Mouse (Mus musculus): ENCODE measurements around the gene Chst3.
"Not testable (repeated sequence)": the region's sequence is repeated elsewhere in the genome, so short reads cannot be mapped to it uniquely, and the experiment has no call there.

Gene Chst3

DNA sequence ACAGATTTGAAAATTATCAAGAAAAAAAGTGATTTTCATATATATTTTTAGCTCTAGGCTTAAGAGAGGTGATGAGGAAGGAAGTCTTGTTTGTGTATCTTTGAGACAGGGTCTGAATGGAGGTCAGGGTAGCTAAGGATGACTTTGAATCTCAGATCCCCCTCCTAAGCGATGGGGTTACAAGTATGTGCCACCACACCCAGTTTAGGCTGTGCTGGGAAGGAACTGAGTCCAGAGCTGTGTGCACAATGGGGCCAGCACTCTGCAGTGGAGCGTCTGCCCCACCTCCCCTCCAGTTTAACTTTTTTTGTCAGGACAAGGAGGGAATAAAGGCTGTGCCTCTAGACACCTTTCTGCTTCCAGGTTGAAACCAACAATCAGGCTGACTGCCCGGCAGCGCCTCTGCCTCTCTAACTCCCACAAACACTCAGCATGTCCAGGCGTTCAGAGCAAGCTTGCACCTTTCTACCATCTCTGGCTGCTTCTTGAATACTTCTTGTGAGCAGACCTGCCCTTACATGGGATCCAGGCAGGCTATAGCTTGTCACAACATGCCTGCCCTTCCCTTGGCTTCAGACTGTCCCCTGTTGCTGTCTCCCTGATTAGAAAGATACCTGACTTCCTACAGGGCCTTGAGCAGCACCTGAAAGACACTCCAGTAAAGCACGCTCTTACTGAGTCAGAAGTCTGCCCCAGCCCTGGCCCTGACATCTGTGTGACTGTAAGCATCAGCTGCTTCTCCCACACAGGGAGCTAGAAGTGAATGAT, 11.4 kb upstream of the Chst3 start:
- no peak for DNase-seq

DNA sequence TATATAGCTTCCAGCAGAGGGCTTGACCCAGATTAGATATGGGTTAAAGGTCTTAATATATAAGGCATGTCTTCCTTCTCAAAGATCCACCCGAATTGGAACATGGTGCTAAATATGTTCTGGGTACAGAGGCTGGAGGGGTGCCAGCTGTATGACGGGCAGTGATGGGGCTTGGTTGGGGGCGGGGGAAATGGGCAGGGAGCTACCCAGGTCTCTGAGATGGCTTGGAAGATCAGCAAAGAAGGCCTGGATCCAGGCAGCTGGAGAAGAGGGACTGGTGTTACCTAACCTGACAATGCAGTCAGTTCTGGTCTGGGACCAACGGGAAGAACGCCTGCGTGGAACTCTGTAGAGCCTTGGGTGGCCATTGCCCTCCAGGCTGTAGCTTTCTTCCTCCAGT, 10.1 kb upstream of the Chst3 start:
- no peak for DNase-seq

DNA sequence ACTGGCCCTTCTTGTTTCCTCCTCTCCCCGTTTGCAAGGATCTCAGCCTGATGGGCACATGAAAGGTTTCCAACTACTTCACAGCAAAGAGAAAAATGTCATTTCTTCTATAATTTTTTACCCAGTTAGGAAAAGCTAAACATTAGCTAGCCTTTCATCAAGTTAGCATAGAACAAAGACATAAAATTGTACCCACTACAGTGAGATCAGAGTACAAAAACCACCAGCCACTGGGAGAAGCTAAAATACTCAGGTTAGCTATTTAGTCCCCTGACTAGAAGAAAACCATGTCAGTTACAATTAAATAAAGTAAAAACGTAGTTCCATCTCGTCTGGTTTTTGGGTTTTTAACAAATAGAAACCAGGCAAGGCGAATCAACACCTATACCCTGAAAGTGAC, 8.6 kb upstream of the Chst3 start:
- DNase-seq: no peak

DNA sequence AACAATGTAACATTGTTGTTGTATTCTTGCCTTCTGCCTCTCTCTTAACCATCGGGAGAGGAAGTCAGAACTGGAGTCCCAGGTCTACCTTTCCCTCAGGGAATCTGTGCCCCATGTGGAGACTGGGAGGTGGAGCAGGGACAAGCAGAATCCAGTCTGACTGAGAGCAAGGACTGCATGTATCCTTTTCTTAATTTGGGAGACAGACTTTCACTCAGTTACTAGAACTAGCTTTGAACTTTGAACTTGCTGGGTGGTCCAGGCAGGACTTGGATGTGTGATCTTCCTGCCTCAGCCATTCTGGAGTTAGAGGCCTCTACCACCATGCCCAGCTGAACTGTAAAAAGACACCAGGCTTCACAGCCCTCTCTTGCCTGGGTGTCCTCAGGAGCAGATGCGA, 5.5 kb upstream of the Chst3 start:
- DNase-seq: no peak

DNA sequence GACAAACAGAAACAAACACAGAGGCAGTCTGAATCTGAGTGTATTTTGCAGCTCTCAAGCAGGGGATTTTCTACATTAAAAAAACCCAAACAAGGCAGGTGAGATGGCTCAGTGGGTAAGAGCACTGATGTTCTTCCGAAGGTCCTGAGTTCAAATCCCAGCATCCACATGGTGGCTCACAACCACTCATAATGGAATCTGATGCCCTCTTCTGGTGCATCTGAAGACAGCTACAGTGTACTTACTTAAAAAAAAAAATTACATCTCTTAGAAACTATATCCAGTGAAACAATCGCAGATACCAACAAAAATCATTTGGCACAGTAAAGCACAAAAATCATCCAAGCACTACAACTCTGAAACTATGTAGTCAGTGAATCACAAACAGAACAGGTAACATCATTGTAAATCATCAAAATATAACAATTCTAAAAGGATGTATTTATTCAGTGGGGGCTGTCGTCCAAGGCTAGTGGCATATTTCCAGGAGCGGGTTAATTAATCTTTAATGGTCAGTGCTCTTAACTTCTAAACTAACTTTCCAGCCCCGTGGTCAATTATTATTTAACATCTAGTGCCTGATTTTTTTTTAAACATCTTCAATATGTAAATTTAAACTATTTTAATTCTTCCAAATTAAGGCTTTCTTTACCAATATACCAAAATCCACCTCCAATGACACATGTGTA, 2.7 kb upstream of the Chst3 start:
- not testable (repeated sequence) for DNase-seq

DNA sequence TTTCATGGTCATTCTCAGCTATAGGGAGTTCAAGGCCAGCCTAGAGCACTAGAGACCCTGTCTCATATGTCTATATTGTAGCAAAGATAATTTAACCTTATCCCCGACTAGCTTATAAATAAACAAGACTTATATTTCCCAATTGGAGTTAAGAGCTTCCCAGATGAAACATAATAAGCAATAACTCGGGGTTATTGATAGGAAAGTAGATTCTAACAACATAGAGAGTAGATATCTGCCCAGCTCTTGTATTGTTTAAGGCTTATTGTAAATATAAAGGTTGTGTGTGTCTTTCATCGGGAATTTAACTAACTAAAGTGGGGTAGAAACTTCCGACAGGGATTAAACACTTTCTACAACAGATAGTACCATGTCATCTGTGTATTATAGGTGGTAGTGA, 1.5 kb upstream of the Chst3 start:
- DNase-seq: no peak

DNA sequence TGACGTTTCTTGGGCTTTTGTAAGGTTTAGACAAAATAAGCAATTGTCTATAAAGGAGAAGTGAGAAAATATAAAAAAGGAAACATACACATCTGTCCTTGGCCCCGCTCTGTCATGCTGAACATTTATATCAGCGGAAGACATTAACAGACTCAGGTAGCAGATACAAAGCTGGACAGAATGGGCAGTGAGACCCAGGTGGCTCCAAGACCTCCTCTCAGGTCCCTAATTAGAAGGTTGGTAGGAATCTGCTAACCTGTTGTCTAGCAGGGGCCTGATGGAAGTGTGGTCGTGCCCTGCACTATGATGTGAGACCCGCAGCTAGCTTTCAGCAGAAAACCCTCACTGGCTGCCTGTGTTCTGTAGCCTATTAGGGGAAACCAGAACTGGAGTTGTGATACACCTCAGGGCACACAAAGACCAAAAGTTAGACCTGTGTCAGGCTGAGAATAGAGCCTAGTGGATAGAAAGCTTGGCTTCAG, 1.0 kb upstream of the Chst3 start:
- DNase-seq: no peak

DNA sequence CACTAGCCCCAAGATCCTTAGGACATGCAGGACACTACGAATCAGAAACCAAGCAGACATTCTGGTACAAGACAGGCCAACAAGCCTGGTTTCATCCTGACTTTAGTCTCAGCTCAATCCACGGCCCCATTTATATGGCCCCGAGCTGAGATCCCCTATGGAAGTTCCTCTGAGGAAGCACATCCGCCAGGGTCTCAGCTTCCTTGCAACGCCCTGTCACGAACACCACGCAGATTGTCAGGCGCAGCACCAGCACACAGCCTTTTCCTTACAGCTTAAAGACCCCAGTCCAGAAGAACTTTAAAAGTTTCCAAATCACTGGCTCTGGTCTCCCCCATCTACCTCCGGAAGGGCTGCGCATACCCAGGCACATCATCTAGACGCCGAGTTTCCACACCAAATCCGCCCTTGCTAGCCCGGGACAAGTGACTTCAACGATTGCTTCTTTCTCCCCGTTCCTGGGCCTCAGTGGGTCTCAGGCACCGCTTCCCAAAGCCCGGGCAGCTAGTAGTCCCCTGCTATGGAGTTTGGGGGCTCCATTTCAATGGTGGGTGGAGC, 948 bp downstream of the Chst3 start:
- no peak for DNase-seq

DNA sequence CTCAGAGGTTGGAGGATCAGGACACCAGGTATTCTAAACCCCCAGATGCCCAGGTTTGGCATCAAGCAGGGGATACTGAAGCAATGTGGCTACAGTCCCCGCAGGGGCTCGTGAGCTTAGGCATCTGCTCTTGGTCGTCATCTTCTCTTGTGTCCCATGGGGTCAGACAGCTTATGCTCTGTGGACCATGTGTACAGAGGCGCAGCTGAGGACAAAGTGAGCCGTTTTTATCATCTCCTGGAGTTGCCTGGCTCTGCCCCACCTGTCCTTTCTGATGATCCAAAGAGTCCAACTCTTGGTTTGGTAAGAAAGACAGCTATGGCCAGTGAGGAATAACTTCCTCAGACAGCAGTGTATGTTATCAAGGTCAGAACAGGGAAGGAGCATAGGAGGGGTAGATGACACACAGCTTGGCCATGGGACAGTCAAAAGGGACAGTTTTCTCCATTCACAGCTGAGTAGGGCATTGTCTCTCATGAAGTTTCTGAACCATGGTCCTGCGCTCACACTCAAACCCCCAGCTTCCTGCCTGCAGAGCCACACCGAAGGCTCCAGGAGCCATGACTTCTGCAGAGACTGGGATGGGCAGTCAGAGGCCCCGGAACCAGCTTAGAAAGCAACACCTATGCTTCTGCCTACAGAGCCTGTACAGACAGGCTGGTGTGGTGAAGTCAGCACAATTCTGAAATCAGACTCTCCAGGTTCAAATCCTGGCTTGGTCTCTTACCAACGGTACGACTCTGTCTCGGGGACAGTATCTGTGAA, 2.5 kb downstream of the Chst3 start:
- no peak for DNase-seq

DNA sequence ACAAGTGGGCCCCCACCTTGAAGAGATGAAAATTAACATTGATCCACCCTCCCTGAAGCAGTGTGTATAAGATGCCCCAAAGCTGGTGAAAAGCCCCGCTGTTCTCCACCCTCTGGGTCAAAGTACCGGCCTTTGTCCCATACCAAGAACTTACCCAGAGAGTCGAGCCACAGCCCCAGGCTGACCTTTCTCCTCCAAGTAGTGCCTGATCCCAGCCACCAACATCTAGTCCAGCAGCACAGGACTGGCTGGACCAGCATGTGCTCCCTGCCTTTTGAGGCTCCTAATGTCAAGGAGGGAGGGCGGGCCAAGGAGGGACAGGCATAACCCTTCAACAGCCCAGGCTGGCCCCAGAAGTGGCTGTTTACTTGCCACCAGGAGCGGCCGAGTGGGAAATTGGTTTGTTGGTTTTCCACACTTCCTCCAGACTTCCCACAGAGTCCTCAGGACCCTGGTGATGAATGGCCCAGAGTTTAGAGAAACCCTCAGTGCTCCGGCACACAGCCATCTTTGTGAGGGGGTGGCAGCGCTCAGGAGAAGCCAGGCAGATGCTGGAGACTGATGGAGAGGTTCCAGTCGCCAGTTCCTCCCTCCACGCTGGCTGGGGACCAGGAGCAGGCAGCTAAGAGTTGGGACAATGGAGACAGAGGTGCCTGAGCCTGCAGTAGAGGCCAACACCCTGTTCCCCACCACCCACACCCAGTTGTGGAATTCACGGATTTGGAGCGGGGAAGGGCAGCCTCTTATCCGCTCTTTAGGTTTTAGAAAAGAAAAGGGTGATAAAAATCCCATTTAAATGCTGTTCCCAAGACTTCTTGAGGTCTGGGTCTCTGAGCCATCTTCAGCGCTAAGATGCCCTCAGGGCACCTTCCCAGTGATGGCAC, 3.7 kb downstream of the Chst3 start:
- DNase-seq: no peak

DNA sequence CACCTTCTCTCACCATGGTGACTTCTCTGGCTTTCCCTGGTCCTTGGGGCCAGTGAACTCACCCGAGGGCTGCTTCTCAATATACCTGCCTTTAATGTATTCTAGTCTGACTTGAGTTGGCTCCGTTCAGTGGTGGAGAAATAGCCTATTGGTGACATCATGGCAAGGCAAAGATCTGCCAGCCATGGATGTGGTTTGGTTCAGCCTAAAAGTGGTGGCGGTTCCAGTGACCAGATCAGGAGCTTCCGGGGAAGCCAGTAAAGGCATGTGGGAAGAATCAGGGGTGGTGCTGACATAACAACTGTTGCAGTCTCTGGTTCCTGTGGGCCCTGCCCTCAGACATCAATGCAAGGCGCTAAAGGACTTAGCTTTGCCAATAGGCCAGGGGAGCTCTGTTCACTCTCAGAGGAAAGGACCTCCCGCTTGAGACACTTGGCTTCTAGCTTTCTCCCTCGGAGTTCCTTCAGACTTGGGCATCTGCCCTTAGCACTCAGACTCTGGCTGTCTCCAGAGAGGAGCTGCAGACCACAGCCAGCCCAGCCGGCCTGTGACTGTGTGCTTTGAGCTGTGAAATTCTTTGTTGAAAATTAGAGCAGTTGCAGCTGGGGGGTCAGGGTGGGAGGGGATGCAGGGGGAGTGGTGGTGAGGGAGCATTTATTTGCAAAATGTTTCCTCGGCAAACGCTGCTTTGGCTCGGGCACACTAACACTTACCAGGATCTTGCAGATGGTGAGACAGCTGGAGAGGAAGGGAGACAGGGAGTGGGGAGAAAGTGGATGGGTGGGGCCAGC, 6.3 kb downstream of the Chst3 start:
- no peak for DNase-seq

DNA sequence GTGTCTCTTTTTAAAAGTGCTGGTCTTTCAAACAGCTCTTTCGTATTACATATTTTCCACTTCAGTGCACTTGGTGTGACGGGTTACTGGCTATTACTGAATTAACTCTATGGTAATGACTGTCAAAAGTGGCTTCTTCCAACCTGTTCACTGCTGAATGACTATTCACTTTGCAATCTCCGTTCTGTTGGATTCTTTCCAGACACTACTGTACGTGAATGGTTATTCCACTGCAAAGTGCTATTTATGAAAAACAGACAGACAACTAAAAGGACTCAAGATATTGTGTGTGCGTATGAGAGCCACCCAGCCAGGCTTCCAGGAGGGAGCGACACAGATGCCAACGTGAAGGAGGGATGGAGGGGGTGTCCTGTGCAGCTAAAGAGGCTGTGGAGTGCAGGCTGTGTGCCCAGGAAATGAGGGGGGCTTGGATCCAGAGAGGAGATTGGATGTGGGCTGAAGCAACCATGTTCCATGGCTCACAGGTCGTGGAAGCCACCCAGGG, 7.5 kb downstream of the Chst3 start:
- DNase-seq: no peak

DNA sequence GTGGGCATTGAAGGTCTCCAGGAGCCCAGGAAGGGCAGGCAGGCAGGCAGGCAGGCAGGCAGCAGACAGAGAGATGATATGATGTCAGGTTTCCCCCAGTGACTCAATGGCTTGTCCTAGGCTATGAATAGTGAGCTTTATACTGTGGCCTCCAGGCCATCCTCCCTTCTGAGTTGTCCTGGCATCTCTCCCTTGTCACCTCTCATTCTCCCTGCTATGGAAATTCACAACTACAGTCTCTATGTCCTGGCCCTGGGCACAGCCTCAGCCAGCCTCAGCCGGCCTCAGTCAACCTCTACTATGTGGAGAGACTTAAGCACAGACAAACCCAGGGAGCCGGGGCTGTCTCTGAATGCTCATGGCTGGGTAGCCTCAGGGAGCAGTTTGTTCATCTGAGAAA, 8.6 kb downstream of the Chst3 start:
- no peak for DNase-seq

DNA sequence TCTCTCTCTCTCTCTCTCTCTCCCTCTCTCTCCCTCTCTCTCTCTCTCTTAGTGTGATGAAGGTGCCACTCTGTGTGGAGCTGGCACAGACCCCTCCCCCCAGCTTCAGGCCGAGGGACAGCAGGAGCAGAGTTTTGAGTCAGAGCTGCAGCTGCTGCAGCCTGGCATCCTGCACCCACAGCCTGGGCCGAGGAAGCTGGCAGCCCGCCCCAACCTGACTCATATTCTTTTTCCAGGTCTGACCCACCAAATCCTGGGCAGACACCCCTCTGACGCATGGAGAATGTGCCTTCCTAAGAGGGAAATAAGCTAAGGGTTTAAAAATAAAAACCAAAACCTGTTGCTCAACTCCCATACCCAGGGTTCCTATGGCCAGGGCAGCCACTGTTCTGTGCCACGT, 9.8 kb downstream of the Chst3 start:
- peak; percentile 73 for DNase-seq

DNA sequence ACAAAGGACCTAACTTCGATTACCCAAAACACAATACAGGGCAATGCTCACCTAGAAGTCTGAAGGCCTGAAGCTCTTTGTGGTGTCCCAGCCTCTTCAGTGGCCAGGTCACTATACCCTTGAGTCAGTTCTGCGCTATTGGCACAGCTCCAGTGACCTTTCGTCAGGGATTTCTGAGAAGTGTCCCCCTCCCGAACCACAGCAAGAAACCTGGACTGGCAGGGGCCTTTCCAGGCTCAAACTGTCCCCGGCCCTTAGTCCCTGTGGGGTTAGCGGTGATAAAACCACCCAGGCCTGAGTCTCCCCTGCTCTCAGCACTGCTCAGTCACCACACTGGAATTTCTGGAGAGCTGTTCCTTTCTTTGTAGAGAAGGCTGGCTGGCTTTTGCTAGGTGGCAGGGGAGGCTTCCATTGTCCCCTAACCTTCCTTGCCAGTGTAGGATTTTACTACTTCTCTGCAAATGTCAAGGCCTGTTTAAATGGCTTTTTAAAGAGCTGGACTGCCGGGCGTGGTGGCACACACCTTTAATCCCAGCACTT, 11.8 kb downstream of the Chst3 start:
- DNase-seq: no peak

DNA sequence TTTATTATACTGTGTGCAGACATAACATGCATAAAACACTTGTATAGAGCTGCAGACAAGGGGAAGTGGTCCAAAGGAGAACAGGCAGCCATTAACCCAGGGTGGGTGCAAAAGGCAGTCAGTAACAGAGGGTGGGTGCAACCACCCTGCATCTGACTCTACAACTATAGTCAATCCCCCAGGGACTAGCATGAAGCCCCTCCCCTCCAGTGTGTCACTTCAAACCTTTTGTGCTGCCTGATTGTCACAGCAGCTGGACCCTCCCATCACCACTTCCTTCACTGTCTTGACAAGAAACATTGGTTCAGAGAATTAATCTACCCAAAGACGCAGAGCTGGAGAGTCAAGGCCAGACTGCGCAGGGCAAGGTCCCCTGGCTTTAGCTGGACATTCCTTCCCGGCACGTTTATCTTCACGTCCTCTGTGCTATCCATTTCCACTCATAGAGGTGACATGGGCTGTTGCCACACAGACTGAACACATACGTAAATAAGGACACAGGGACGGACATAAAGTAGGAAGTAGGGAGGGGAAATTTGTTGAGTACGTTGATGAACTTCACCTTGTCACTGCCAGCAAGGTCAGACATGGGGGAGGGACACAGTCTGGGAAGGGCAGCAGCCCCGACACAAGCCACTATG, 13.3 kb downstream of the Chst3 start:
- DNase-seq: no peak

DNA sequence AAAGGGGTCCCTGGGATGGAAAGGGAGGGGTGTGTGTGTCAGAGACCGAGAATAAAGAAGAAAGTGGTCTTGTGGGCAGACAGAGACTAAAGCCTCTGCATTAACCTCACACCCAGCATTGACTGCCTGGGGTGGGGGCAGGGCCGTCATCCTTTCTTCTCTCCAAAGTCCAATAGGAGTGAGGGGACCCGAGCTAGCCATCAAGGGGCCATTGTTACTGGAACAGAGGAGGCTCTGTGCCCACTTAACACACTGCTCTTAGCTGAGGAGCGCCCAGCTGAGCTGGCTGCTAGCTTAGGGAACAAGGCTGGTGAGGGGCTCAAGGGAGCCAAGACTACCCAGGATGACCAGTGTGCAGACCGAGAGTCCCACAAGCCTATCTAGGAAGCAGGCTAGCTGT, 16.3 kb downstream of the Chst3 start:
- no peak for DNase-seq

DNA sequence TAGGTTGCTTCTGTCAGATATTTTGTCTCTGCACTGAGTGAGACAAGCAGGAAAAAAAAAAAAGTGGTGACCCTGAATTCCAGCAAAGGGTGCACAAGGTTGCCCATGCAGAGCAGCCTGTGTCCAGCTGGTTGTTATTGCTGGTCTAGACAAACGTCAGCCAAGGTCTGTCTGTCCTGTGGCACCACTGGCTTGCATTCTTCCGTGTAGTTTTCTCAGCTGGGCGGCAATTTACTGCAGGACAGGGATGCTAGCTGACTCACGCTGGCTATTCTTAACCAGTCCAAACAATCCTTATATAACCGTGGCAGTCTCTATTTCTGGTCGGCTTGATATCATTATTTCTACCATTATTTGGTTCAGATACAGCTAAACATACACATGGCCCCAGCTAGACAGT, 18.1 kb downstream of the Chst3 start:
- no peak for DNase-seq

DNA sequence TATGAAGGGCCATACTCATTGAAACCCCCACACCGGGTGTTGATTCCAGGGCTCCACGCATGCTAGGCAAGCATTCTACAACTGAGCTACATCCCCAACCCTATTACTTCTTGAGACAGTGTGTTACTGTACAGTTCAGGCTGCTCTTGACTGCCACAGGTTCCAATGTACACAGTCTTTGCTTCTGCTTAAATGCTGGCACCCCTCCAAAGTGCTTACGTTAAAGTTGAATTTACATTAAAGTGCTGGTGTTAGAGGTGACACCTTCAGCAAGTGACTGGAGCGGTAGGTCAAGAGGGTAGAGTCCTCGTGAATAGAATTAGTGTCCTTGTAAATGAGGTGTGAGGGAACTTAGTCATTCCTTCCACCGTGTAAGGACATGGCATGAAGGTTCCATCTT, 19.7 kb downstream of the Chst3 start:
- no peak for DNase-seq

DNA sequence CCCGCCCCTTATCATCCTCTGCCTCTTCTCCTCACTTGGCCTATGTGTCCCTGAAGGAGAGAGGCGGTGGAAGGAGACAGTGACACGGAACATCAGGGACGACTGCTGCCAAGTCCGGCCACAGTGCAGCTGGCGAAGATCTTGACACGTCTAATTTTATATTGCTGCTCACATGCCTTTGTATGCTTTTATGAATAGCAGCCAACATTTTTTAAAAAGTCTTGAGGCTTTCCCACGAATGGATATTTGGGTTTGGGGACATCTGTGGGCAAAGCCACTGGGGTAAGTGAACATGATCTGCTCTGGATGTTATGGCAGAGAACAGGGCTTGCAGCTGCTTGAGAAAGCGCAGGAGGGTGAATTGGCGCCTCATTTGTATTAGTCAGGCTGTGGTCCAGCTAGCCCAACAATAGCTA, 21.6 kb downstream of the Chst3 start:
- no peak for DNase-seq

DNA sequence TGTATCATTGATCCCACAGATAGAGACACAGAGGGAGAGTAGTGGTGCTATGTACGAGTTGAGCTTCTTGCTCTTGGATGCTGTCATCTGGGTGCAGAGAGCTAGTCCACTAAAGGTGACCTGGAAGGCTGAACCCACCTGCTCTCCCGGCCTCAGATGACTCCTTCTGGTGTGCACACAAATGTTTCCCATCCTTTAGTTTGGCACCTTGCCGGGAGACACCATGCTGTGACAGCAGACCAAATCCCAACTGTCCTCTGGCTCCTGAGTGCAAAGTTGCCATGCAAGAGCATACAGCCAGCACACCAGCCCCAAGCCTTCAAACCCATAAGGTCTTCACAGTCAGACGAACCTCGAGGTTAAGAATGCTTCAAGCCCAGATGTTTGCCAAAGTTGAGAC, 22.1 kb downstream of the Chst3 start:
- DNase-seq: peak; percentile 56

All from cerebellum, adult 8-10 months (tissue).